Mouse (Mus musculus) cortical plate, adult 2 months (tissue): ENCODE results near the gene Krt222.

Experiments used
- CTCF ChIP-seq: fragments of 200-500 bp; IDR thresholded peaks from 2 replicates; pipeline ENCODE4 v1.5.1; 2011; ENCODE audit warnings: mild to moderate bottlenecking, control low read depth, low read length; ENCODE audit not compliant: insufficient read depth; ENCODE audit errors: extremely low read depth
- POLR2A ChIP-seq: fragments of 200-500 bp; IDR thresholded peaks from 2 replicates; pipeline ENCODE4 v1.6.1; 2011; ENCODE audit warnings: mild to moderate bottlenecking, low read length, control low read depth; ENCODE audit not compliant: insufficient read depth; ENCODE audit errors: extremely low read depth

- no peak for TF ChIP-seq CTCF
- TF ChIP-seq POLR2A = no peak
Measured at GRCm38 (mm10) chr11:99247916-99248315, 4.0 kb upstream of the Krt222 start.
